Mouse (Mus musculus) thymus, adult 2 months (tissue): ENCODE data around the gene Pitpnb. TPM values are rescaled to one million over a fixed set of nuclear protein-coding genes. Genes with fewer than 3 reads are reported as not detected.

Source experiments
- DNase-seq: peaks from one replicate; pipeline ENCODE4 v3.0.0; 2021
- H3K27ac ChIP-seq: fragments of 200-500 bp; 2 replicates; pipeline ENCODE4 v1.5.1; 2012; ENCODE audit warnings: low read length, control low read depth; ENCODE audit not compliant: control insufficient read depth, insufficient read depth
- H3K27me3 ChIP-seq: fragments of 200-500 bp; 2 replicates; pipeline ENCODE4 v1.6.1; 2012; ENCODE audit warnings: mild to moderate bottlenecking, low read length, moderate library complexity, mixed read lengths; ENCODE audit not compliant: control insufficient read depth, insufficient read depth
- H3K36me3 ChIP-seq: fragments of 200-500 bp; 2 replicates; pipeline ENCODE4 v1.6.1; 2012; ENCODE audit warnings: mild to moderate bottlenecking, low read length, moderate library complexity; ENCODE audit not compliant: control insufficient read depth, insufficient read depth
- H3K4me1 ChIP-seq: fragments of 200-500 bp; replicated peaks from 2 replicates; pipeline ENCODE4 v1.6.1; 2012; ENCODE audit warnings: low read length; ENCODE audit not compliant: control insufficient read depth, insufficient read depth
- H3K4me3 ChIP-seq: fragments of 200-500 bp; 2 replicates; pipeline ENCODE4 v1.5.1; 2012; ENCODE audit warnings: mild to moderate bottlenecking, low read length, control low read depth, moderate library complexity; ENCODE audit not compliant: control insufficient read depth, insufficient read depth
- CTCF ChIP-seq: fragments of 200-500 bp; IDR thresholded peaks from 2 replicates; pipeline ENCODE4 v1.5.1; 2012; ENCODE audit warnings: mild to moderate bottlenecking, control low read depth, low read length, moderate library complexity, borderline replicate concordance; ENCODE audit not compliant: control insufficient read depth, poor library complexity, insufficient read depth; ENCODE audit errors: extremely low read depth
- POLR2A ChIP-seq: fragments of 200-500 bp; IDR thresholded peaks from 2 replicates; pipeline ENCODE4 v1.6.1; 2012; ENCODE audit warnings: mild to moderate bottlenecking, low read length, control low read depth, moderate library complexity; ENCODE audit not compliant: control insufficient read depth, poor library complexity, insufficient read depth; ENCODE audit errors: extremely low read depth
- WGBS: fragments of 180-500 bp; shearing (Covaris S2); methylation state at CpG from one replicate; pipeline ENCODE4 v1.1.7; 2018; 5-methylcytosine and 5-hydroxymethylcytosine counted together
- polyA plus RNA-seq: library from polyadenylated mRNA; depleted of rRNA; stranded (reverse); fragments of >200 nt; gene quantifications from 2 replicates; pipeline ENCODE4 v1.2.3, GENCODE M21; 2012

Gene Pitpnb
- polyA plus RNA-seq, 1 experiment = 79.4 TPM

GRCm38 (mm10) chr5:111361846-111362245 is 31.3 kb downstream of the Pitpnb start:
- no peak for TF ChIP-seq POLR2A
- no peak for TF ChIP-seq CTCF
- H3K27ac ChIP-seq = no peak overlapping the region
- H3K36me3 ChIP-seq = peaks cover 46% of the 10 kb centered on the region
- no peak overlapping the region for H3K4me3 ChIP-seq
- H3K27me3 ChIP-seq = no peaks in the 10 kb centered on the region
- 96% methylated on average over 7 of the region's 7 CpGs for WGBS
- no peak for DNase-seq
- H3K4me1 ChIP-seq = peaks cover 4% of the 10 kb centered on the region

- H3K4me1 ChIP-seq = no peaks in the 10 kb centered on the region
- no peaks in the 10 kb centered on the region for H3K27me3 ChIP-seq
- TF ChIP-seq POLR2A = no peak
- no peak for TF ChIP-seq CTCF
- no peak for DNase-seq
- no peak overlapping the region for H3K27ac ChIP-seq
- no peak overlapping the region for H3K4me3 ChIP-seq
- H3K36me3 ChIP-seq = peaks cover 39% of the 10 kb centered on the region
- 95% methylated on average over 6 of the region's 6 CpGs for whole genome bisulfite sequencing
Measured at GRCm38 (mm10) chr5:111363446-111364062, 33.0 kb downstream of the Pitpnb start.

- no peaks in the 10 kb centered on the region for H3K27me3 ChIP-seq
- H3K4me1 ChIP-seq = no peaks in the 10 kb centered on the region
- H3K27ac ChIP-seq = no peak overlapping the region
- H3K36me3 ChIP-seq = peaks cover 40% of the 10 kb centered on the region
- 67% methylated on average over 3 of the region's 3 CpGs for WGBS
- H3K4me3 ChIP-seq = no peak overlapping the region
- TF ChIP-seq CTCF (no peak), POLR2A (no peak)
- peak; percentile 37 for DNase-seq
Measured at GRCm38 (mm10) chr5:111364533-111364932, 34.0 kb downstream of the Pitpnb start.

- no peak overlapping the region for H3K27ac ChIP-seq
- TF ChIP-seq CTCF (no peak), POLR2A (no peak)
- H3K4me3 ChIP-seq = no peak overlapping the region
- H3K4me1 ChIP-seq = no peaks in the 10 kb centered on the region
- WGBS = 93% methylated on average over 5 of the region's 5 CpGs
- H3K27me3 ChIP-seq = no peaks in the 10 kb centered on the region
- no peak for DNase-seq
- peaks cover 40% of the 10 kb centered on the region for H3K36me3 ChIP-seq
Measured at GRCm38 (mm10) chr5:111366140-111366539, 35.6 kb downstream of the Pitpnb start.

- WGBS = 97% methylated on average over 11 of the region's 11 CpGs
- H3K27ac ChIP-seq = no peak overlapping the region
- peaks cover 44% of the 10 kb centered on the region for H3K36me3 ChIP-seq
- no peak overlapping the region for H3K4me3 ChIP-seq
- no peak for DNase-seq
- no peaks in the 10 kb centered on the region for H3K27me3 ChIP-seq
- TF ChIP-seq POLR2A = no peak
- no peak for TF ChIP-seq CTCF
- no peaks in the 10 kb centered on the region for H3K4me1 ChIP-seq
Measured at GRCm38 (mm10) chr5:111367937-111368517, 37.5 kb downstream of the Pitpnb start.

- 97% methylated on average over 5 of the region's 5 CpGs for WGBS
- no peak for DNase-seq
- H3K36me3 ChIP-seq = peaks cover 48% of the 10 kb centered on the region
- H3K27me3 ChIP-seq = no peaks in the 10 kb centered on the region
- H3K27ac ChIP-seq = no peak overlapping the region
- no peaks in the 10 kb centered on the region for H3K4me1 ChIP-seq
- H3K4me3 ChIP-seq = no peak overlapping the region
- TF ChIP-seq POLR2A = no peak
- no peak for TF ChIP-seq CTCF
Measured at GRCm38 (mm10) chr5:111368576-111368975, 38.0 kb downstream of the Pitpnb start.
